18 mouse cellular contexts compared by ENCODE assay signal in genomic region chr7:96492696-96493095, GRCm38 (mm10).
"Had no signal": no experiment of that assay in that cellular context is flagged by ENCODE, and none has a peak within 500 bp of the region (broad histone marks: within the 10 kb centered on the region; RNA-seq: fewer than 3 reads in every experiment).

No protein-coding gene starts in this region.

- H3K27ac ChIP-seq: liver, embryonic 14.5 days; lung, embryonic 15.5 days; macrophage; midbrain, embryonic 10.5 days; midbrain, embryonic 12.5 days; neural tube, embryonic 13.5 days; neural tube, embryonic 15.5 days had no signal

- H3K4me2 ChIP-seq: lung, embryonic 15.5 days; midbrain, embryonic 12.5 days; neural tube, embryonic 13.5 days; neural tube, embryonic 15.5 days had no signal

- ATAC-seq: lung, postnatal 0 days; midbrain, embryonic 16.5 days had no signal

- H3K9ac ChIP-seq: liver, embryonic 14.5 days; lung, embryonic 15.5 days; midbrain, embryonic 12.5 days; neural tube, embryonic 13.5 days; neural tube, embryonic 15.5 days had no signal

- H3K9me3 ChIP-seq: lung, embryonic 15.5 days; midbrain, embryonic 10.5 days; midbrain, embryonic 12.5 days; neural tube, embryonic 13.5 days; neural tube, embryonic 15.5 days had no signal

- DNase-seq: lung, adult 18-20 months; lung, postnatal 14 days; lung, postnatal 36 days; midbrain, embryonic 14.5 days; right cerebral cortex, postnatal 14 days; thymus, adult 18-20 months; thymus, postnatal 14 days; thymus, postnatal 36 days had no signal

- H3K4me1 ChIP-seq: lung, embryonic 15.5 days; midbrain, embryonic 12.5 days; neural tube, embryonic 13.5 days; neural tube, embryonic 15.5 days had no signal

- H3K4me3 ChIP-seq: lung, embryonic 15.5 days; midbrain, embryonic 10.5 days; midbrain, embryonic 12.5 days; myocyte; neural tube, embryonic 13.5 days; neural tube, embryonic 15.5 days had no signal

- H3K36me3 ChIP-seq: lung, embryonic 15.5 days; midbrain, embryonic 10.5 days; midbrain, embryonic 12.5 days; neural tube, embryonic 13.5 days; neural tube, embryonic 15.5 days had no signal

- H3K27me3 ChIP-seq: lung, embryonic 15.5 days; midbrain, embryonic 12.5 days; neural tube, embryonic 13.5 days; neural tube, embryonic 15.5 days had no signal
